Mouse (Mus musculus) skeletal muscle tissue, adult 2 months (tissue): ENCODE measurements around the gene Lrmp.

Experiments
- DNase-seq: peaks from one replicate; pipeline ENCODE4 v3.0.0-alpha.2; 2012; ENCODE audit warnings: low read depth, low spot score

Gene Lrmp

DNA sequence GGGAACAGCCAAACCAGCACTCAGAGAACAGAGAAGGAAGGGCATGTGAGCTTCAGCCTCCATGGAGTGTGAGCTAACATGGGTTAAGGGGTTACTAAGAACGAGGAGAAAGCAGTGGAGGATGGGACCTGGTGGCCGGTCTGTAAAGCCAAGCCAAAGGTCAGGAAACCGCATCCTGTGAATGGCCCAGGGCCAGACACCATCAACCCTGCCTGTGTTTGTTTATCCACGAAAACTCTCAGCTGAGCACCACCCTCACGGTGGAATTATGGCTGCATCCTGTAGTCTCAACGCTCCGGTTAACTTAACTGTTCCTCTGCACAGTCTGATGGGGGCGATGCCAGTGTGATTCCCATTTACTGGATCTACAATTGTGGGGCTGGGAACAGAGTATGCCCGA, 20.4 kb downstream of the Lrmp start:
- no peak for DNase-seq

DNA sequence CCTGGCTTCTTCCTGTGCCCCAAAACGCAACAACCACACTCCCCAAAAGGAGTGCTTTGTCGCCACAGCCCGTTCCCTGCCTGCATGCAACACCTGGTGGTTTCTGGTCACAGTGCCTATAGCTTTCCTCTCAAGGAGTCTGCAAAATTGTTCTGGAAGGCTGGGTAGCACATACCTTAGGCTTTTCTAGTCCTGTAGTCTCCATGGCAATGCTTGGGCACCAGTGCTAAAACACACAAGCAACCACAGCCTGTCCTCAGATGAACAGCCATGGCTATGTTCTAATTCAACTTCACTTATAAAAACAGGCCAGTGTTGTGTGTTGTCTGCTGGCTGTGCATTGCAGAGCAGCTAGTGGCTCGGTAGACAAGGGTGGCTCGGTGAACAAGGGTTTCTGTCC, 21.4 kb downstream of the Lrmp start:
- no peak for DNase-seq

DNA sequence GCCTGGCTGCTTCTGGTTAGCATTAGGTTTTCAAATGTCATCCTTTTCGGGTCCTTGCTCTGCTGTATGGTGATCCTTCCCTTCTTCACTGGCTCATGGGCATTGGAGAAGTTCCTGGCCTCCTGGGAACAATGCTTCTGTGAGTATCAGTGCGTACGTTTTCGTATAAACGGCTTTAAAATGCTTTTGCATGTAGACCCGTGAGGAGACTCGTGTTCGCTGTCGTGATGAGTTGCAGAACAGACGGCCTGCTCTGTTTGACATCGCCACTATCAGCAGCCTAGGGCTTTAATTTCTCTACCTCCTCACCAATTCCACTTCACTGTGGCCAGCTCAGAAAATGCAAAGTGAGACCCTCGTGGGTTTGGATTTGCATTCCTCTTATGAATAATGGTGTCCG, 23.8 kb downstream of the Lrmp start:
- DNase-seq = no peak

DNA sequence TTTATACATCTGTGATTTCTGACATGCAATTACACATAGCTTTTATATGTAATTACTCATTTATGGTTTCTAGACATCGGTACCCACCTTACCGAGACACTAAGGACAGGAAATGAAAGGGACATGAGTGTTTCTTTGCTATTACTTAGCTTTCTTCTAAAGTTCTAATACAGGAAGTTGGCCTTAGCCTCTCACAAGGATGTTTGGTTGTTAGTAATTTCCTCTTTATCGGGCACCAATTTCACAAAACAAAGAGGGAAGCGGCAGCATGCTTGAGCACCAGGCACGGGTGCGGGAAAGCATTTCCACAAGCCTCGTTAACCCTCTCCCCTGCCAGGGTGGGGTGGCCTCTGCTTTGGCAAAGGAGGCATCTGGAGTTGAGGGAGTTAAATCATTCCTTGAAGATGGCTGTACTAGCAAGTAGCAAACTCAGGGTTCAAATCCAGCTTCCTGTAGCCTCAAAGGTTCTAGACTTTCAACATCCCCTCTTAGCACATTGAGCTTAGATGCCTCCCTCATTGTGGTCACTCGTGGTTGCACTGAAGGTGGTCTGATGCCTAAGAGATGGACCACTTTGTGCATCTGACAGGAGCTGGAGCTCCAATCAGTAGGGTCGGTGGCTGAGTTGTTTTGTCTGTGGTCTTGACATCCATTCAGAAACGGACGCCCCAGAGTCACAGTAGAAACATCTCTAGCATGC, 24.5 kb downstream of the Lrmp start:
- DNase-seq = no peak

DNA sequence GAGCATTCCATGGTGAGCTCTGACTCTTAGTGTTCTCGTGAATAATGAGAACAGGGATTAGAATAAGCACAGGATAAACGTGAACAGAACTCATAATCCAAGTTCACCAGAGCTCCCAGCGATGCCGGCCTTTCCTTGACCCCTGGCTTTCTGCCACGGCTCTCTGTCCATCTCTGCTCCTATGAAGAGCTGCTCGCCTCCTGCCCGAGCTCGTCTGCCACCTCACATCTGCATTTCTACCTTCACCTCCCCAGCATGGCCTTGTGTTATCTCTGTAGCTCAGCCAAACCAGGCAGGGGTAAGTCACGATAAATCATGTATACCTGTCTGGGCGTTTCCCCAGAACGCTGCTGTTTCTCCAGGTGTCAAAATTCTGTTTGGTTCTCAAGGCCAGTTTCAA, 25.3 kb downstream of the Lrmp start:
- DNase-seq = no peak

DNA sequence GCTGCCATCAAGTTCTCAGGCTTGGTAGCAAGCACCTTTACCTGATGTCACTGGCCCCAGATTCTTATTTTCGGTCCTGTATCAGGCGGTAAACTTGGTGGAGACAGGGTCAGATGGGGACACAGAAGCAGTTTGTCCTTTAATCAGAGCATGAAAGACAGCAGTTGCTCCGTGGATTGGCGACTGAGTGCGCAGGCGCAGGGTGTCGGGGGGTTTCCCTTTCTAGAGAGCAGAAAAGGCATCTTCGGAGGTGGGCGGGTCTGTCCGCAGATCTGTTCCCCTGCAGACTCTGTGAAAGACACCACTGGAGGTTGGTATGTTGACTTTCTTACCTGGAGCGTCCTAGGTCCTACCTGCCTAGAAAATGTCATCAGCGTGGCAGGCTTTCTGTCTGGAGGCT, 26.4 kb downstream of the Lrmp start:
- DNase-seq = no peak

DNA sequence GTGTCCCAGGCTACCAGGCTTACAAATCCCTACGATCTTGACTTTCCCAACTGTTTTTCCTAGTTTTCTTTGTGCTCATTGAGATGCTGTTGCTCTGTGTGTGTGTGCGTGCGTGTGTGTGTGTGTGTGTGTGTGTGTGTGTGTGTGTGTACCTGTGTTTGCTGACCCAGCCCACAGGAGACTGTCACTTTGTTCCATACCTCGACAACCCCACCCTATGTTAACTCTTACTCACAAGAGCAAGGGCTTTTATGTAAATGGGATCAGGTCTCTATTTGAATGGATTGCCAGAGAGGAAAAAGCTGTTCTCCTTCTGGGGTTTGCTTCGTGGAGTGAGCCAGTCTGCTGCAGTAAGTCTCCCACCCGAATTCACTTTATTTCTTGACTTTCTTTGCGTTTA, 29.7 kb downstream of the Lrmp start:
- no peak for DNase-seq

DNA sequence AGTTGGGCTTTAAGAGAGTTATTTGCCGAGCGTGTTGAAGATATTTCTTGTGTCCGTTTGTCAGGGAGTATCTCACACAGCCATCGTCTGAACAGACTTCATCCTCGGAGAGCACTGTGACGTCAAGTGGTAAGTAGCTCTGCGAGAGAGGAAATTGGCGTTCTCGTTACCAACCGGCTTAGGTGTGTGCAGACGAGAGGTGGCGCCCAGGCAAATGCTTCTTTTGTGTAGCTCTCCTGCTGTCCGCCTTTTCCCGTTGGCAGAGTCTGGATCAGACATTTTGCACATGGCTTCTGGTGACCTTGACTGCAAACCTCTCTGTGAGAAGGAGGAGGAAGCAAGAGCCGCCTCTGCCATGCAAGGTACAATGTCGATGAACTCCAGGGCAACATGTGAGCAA, 32.3 kb downstream of the Lrmp start:
- no peak for DNase-seq

DNA sequence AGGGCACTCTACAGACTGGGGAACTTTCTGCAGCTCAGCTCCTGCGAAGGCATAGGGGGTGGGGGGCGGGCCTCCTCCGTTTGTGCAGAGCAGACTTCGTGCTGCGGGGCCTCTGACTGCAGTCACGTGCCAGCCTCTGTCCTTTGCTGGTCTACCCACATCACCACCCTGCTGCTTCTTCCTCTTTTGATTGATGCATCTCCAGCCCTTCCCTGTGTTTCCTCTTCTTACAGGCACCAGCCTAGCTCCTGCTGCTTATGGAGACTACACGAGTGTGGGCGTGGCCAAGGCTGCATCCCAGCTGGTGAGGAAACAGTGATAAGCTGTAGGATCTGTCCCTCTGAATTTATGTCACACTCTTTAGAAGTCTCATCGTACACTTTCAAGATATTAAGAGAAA, 33.6 kb downstream of the Lrmp start:
- DNase-seq = peak; percentile 22

DNA sequence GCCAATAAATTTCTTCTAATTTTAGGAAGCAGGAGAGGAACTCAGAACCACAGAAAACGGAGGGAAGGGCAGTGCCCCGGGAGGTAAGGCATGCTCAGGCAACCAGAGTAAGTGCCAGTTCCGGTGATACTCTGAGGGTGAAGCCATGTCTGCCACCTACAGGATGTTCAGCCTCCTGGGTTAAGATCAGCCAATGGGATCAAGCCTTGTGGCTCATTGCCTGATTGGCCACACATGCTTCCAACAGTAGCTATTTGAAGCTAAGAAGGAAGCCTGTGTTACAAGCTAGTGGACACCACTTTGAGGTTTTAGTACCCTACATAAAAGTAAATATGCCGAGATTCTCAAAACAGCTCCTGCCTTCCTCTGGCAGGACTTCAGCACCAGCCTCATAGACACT, 43.2 kb downstream of the Lrmp start:
- no peak for DNase-seq

DNA sequence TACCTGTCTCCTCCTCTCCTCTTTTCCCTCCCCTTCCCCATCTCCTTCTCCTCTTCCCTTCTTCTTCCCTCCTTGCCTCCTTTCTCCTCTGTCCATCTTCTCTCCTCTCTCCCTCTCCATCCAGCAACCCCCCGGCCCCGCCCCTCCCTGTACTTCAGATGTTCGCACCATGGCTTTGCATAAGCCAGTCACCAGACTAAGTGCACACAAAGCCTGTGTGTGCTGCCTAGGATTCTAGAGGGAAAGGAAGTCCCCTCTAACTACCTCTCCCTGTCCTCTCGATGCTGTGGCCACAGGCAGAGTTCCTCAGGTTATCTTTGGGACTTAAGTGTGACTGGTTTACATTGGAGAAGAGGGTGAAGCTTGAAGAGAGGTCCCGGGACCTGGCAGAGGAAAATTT, 45.1 kb downstream of the Lrmp start:
- no peak for DNase-seq

DNA sequence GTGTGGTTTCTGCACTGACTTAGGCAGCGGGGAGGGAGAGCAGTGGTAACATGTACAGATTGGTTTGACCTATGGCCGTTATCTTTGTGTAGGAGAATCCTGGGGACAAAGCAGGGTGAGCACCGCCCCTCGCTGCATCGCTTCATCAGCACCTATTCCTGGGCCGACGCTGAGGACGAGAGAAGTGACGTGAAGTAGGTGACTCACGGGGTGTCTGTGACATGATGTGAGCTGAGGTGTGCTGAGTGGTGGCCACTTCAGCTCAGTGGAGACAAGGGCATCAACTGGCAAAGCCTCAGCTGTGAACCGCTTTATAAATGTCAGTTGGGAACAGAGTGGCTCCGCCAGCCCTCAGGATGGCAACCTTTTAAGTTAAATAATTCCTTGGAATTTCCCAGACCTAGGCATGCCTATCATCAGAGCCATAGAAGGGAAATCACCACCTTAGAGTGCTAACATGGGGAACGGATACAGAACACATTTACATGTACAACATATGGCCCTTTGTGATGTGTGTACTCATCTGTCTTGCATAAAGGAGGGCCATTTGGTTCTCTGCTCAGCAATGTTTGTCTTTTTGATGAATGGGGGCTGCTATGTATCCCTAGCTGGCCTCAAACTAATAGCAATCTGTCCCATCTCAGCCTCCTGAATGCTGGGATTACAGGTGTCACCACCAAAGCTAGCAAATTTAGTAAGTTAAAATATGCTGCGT, 56.6 kb downstream of the Lrmp start:
- no peak for DNase-seq

DNA sequence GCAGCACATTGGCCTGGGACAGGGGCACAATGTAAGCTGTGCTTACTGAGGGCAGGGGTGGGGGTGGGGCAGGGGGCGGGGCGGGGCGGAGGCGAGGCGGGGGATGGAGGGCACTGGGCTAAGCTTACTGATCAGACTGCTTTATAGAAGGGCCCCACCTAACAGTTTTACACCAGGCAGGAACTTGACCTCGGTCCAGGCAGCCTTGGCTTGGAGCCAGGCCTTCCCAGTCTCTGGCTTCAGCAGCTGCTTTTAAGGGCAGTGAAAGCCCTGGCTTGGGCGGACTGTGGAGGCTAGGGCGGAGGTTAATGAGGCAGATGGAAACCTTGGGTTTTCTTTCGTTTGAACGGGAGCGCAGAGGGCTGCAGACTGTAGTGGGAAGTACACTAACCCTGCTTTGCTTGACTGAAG, 58.3 kb downstream of the Lrmp start:
- peak; percentile 70 for DNase-seq

DNA sequence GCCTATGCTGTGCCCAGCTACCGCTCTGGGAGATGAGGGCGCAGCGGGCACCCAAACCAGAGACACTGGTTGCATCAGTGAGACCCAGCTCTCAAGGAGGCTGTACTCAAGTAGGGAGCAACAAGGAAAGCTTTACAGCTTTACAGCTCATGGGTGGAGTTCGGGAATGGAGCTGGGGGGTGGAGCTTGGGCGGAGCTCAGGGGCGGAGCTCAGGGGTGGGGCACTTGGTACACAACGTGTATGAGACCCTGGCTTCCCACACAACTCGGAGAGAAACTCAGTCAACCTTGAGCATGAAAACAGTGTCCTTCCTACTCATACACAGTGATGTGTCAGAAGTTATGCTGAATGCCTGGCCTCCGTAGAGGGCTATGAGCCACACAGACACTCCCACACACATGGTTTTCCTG, 60.1 kb downstream of the Lrmp start:
- no peak for DNase-seq

DNA sequence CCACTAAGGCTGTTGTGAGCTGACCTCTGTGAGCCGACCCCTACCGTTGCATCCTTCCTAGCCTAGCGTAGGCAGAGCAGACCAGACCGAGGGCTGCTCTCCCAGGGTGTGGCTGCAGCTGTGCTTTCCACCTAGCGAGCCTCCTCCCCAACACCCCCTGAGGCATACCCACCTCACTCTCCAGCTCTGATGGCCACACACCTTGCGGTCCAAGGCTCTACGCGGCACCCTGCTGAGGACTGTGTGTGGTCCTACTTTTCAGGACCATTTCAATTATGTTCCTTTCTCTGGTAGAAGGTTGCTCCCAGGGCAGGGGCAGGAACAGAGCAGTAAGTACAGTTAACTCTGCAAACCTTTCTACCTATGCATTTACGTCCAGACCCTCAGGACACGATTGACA, 61.0 kb downstream of the Lrmp start:
- no peak for DNase-seq

DNA sequence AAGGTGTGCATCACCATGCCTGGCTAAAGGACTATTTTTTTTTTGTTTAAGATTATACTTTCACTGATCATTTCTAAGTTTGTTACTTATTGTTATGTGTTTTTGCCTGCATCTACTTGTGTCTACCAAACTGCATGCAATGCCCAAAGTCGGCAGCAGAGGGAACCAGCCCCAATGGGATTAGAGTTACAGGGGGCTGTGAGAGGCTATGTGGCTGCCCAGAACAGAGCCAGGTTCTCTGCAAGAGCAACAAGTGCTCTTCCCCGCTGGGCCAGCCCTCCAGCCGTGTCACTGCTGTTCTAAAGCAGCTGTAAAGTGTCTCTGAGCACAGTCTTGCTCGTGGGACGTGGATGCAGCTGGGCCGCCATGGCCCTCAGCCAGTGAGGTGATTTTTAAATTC, 64.2 kb downstream of the Lrmp start:
- no peak for DNase-seq

DNA sequence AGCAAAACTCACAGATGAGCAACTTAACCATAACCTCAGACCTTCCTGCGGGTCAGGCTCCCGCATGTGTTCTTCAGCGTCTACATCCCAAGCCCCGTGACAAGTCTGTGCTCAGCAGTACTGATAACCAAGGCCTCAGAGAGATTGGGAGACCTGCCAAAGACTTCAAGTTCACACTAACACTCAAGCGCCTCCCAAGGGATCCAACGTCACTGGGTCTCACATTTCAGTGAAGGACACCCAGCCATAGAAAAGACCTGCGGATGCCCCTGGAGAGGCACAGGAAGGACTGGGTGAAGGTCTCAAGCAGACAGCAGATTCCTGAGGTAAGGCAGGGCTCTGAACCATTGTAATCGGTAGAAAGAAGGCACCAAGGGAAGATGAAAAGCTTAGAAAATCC, 66.6 kb downstream of the Lrmp start:
- peak; percentile 72 for DNase-seq

DNA sequence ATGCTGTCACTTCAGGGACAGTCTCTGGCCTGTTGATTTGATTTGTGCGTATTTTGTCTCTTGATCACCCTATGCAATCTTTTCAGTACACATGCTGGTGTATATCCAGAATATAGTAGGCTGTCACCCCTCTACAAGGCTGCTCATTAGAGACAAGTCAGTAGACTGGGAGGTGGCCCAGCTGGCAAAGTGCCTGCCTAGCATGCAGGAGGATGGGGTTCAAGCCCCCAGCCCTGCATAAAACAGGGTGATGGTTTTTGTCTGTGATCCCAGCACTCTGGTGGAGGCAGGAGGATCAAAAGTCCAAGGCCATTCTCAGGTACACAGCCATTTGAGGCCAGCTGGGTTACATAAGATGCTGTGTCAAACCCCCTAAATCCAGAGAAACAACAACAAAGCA, 70.6 kb downstream of the Lrmp start:
- DNase-seq = no peak

DNA sequence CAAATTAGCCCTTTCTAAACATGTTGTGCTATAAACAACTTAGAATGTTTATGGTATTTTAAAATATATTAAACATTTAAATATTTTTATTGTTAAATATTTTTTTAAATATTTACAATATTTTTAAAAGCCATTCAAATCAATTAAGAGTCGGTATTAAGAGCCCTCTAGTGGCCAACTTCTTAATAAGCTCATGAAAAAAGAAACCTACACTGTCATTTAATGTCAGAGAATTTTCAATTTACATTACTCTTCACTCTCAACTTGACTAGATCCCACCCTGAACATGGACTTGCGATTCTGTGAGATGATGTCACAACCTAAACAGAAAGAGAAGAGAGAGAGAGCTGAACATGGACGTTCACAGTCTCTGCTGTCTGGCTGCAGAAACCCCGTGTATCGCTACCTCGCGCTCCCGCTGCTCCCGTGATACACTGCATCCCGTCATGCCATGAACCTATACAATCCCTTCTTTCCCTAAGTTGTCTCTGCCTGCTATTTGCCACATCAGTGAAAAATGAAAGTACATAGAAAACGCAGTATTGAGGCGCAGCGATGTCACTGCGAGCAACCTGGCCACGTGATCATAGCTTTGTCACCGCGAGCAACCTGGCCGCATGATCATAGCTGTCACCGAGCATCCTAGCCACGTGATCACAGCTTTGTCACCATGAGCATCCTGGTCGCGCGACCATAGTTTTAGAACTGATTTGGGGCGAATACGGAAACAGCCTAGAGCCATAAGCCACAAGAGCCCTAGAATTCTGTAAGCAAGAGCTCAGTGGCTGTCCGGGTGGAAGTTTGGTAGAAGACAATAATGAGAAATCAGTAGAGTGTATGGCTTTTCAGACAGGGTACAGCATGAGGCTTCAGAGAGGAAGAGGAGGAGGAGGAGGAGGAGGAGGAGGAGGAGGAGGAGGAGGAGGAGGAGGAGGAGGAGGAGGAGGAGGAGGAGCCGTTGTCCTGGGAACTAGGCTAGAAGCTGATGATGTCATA, 71.9 kb downstream of the Lrmp start:
- DNase-seq = no peak

DNA sequence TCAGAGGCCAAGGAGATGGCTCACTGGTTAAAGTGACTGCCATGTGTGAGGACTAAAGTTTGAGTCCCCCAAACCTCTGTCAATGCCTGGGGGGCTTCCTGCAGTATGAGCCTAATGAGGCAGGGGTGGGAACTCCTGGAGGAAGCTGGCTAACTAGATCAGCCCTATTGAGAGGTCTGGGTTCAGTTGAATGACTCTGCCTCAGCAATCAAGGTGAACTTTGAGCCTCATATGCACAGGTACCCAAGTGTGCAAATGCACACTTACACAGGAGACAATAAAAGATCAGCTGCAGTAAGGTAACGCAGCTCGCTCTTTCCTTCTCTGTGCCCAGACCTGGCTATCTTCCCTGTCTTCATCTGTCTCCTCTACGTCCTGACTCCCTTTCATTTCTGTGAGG, 77.6 kb downstream of the Lrmp start:
- no peak for DNase-seq

DNA sequence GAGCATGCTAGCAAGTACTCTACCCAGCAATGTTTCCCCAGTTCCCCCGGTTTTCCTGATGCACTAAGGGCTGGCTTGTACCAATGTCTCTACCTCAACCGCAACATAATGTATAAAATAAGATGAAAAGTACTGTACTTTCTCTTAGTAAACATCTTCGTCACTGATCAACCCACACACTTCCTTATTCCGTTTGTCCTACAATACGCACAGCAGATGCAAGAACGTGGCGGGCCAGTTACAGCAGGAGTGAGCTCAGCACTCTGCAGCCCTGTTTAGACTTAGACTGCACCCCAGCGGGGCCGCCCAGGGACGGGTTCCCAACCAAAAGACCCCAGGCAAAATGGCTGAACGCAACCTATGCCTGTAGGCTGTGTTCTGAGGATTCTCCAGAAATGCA, 78.0 kb downstream of the Lrmp start:
- DNase-seq = no peak

DNA sequence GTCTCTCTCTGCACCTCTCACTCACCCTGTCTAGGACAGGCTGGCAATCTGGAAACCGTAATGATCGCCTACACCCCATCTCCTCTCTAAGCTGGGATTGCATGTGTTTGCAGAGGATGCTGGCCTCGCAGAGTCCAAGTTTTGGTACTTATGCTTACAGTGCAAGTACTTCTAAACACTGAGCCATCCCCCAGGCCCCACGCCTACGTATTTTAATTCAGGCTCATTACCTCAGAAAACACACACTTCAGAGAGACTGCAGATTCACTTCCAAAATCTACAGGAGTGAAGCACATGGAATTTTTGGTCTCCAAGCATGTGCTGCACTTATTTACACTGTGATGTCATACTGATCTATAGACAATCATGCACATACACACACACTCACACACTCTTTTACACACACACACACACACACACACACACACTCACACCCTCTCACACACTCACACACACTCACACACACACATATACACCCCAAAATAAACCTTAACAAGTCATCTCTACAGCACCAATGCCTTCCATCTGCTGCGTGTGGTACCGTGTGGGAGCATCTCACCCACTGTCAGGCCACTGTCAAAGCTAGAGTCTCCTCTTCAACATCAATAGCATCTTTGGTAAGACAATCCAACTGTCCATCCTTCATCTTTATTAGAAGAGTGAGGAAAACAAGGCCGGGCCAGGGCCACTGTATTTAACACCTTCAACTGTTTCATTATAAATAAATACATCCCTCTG, 82.7 kb downstream of the Lrmp start:
- no peak for DNase-seq
